Mouse (Mus musculus) midbrain, embryonic 15.5 days (tissue): ENCODE results near the gene Cib1. TPM values are rescaled to one million over a fixed set of nuclear protein-coding genes. Genes with fewer than 3 reads are reported as not detected.

Source experiments
- ATAC-seq: fragments of 200-750 bp; cut with Nextera tagmentation; replicated peaks from 2 replicates; pipeline ENCODE4 v1.8.0; 2017; ENCODE audit warnings: moderate TSS enrichment
- H3K27ac ChIP-seq: fragments of 300-500 bp; sonication (generic); 2 replicates; pipeline ENCODE4 v1.5.1; 2015; ENCODE audit warnings: mild to moderate bottlenecking, inconsistent platforms
- H3K27me3 ChIP-seq: fragments of 300-500 bp; sonication (generic); replicated peaks from 2 replicates; pipeline ENCODE4 v1.6.1; 2015; ENCODE audit warnings: inconsistent platforms
- H3K36me3 ChIP-seq: fragments of 300-500 bp; sonication (generic); replicated peaks from 2 replicates; pipeline ENCODE4 v1.6.1; 2015; ENCODE audit warnings: inconsistent platforms
- H3K4me1 ChIP-seq: fragments of 300-500 bp; sonication (generic); 2 replicates; pipeline ENCODE4 v1.6.1; 2015; ENCODE audit warnings: inconsistent platforms
- H3K4me2 ChIP-seq: fragments of 300-500 bp; sonication (generic); 2 replicates; pipeline ENCODE4 v1.6.1; 2015; ENCODE audit warnings: inconsistent platforms, mild to moderate bottlenecking, moderate library complexity
- H3K4me3 ChIP-seq: fragments of 300-500 bp; sonication (generic); 2 replicates; pipeline ENCODE4 v1.5.1; 2015; ENCODE audit warnings: mild to moderate bottlenecking, inconsistent platforms
- H3K9ac ChIP-seq: fragments of 300-500 bp; sonication (generic); 2 replicates; pipeline ENCODE4 v1.6.1; 2015; ENCODE audit warnings: mild to moderate bottlenecking, inconsistent platforms
- H3K9me3 ChIP-seq: fragments of 300-500 bp; sonication (generic); 2 replicates; pipeline ENCODE4 v1.6.1; 2016; ENCODE audit warnings: inconsistent platforms
- WGBS: fragments of 180-500 bp; shearing (Covaris S2); methylation state at CpG from one replicate; pipeline ENCODE4 v1.1.7; 2015; ENCODE audit warnings: mixed read lengths; 5-methylcytosine and 5-hydroxymethylcytosine counted together
- polyA plus RNA-seq: library from polyadenylated mRNA; unstranded; fragments of >200 nt; fragmentation: Nextera tagmentation; extraction: Ambion mirVana; gene quantifications from 2 replicates; pipeline ENCODE4 v1.2.1, GENCODE M21; 2015

Cib1 gene
- polyA plus RNA-seq, 1 experiment from 2014 or later: 29.7 TPM

- 26% methylated on average over 40 of the region's 40 CpGs for WGBS
- Histone ChIP-seq H3K9ac (peak within 1 kb of the TSS; percentile 79), H3K4me2 (peak within 1 kb of the TSS; percentile 80), H3K27ac (peak within 1 kb of the TSS; percentile 76), H3K4me1 (peaks cover 20% of the 10 kb centered on the region), H3K4me3 (peak within 1 kb of the TSS; percentile 91), H3K27me3 (peaks cover 34% of the 10 kb centered on the region), H3K36me3 (peaks cover 14% of the 10 kb centered on the region), H3K9me3 (no peaks in the 10 kb centered on the region)
- peak; percentile 91 for ATAC-seq
These were observed 28.2 kb upstream of the Cib1 start, which contains the start of gene Ngrn for GRCm38 (mm10) chr7:80260625-80261371. Gene Ngrn, plus strand, starts transcription at chr7:80261215.

DNA sequence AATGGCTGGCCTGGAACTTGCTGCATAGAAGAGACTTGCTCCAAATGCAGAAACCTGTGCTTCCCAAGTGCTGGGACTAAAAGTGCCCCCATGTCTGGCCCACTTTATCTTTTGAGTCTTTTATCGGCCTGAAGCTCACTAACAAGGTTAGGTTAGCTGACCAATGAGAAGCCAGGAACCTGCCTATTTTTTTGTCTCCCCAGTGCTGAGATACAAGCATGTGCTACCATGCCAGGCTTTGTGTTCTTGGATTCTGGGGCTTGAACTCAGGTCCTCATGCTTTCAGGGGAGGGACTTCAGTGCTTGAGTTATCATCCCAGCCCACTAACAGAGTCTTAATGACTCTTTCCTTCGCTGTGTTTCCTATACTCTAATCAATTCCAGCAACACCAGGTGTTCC, 25.1 kb upstream of the Cib1 start:
- no peak for ATAC-seq
- WGBS: 74% methylated on average over 2 of the region's 2 CpGs
- no peak overlapping the region for H3K27ac ChIP-seq

DNA sequence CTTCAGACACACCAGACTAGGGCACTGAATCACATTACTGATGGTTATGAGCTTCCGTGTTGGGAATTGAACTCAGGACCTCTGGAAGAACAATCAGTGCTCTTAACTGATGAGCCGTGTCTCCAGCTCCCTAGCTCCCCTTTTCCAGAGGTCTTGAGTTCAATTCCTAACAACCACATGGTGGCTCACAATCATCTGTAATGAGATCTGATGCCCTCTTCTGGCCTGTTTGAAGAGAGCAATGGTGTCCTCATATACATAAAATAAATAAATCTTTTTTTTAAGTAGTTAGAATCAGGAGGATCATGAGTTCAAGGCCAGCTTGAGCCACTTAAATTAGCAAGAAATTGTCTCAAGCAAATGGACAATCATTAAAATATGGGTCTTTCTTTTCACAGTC, 23.4 kb upstream of the Cib1 start:
- H3K9ac ChIP-seq: no peak overlapping the region
- ATAC-seq: no peak
- H3K4me2 ChIP-seq: no peak overlapping the region
- no peak overlapping the region for H3K4me3 ChIP-seq
- no peak overlapping the region for H3K27ac ChIP-seq
- no peaks in the 10 kb centered on the region for H3K9me3 ChIP-seq
- peaks cover 43% of the 10 kb centered on the region for H3K27me3 ChIP-seq
- peaks cover 5% of the 10 kb centered on the region; the same call in 1 of the 2 replicates for H3K4me1 ChIP-seq
- 81% methylated on average over 2 of the region's 2 CpGs for WGBS
- no peaks in the 10 kb centered on the region for H3K36me3 ChIP-seq

More for the DNA sequence above, 25.1 kb upstream of the Cib1 start:
- H3K4me2 ChIP-seq: no peak overlapping the region
- H3K4me1 ChIP-seq: peaks cover 15% of the 10 kb centered on the region
- H3K36me3 ChIP-seq: no peaks in the 10 kb centered on the region
- no peak overlapping the region for H3K9ac ChIP-seq
- H3K9me3 ChIP-seq: no peaks in the 10 kb centered on the region
- no peak overlapping the region for H3K4me3 ChIP-seq
- H3K27me3 ChIP-seq: peaks cover 43% of the 10 kb centered on the region

DNA sequence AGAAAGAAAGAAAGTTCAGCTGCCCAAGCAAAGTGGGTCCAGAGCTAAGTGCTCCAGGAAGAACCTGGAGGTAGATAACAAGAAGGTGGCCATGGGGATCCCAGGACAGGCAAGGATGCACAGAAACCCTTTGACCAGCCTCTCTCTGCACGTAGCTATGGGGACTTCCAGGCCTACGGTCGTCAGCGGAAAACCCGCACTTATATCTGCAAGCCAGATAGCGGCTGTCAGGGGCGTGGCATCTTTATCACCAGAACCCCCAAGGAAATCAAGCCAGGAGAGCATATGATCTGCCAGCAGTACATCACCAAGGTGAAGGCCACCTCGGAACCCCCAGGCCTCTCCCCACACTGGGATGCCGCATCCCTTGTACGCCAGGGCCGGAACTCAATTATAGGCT, 20.3 kb upstream of the Cib1 start:
- ATAC-seq: no peak

GRCm38 (mm10) chr7:80252437-80252836, 19.8 kb upstream of the Cib1 start:
- Histone ChIP-seq H3K4me3 (no peak overlapping the region), H3K4me2 (no peak overlapping the region), H3K27me3 (peaks cover 18% of the 10 kb centered on the region), H3K9me3 (no peaks in the 10 kb centered on the region), H3K27ac (no peak overlapping the region), H3K9ac (no peak overlapping the region), H3K4me1 (no peaks in the 10 kb centered on the region), H3K36me3 (no peaks in the 10 kb centered on the region)
- ATAC-seq: no peak
- WGBS: 83% methylated on average over 7 of the region's 7 CpGs

More for the DNA sequence above, 20.3 kb upstream of the Cib1 start:
- Histone ChIP-seq H3K4me3 (no peak overlapping the region), H3K36me3 (no peaks in the 10 kb centered on the region), H3K27ac (no peak overlapping the region), H3K4me1 (no peaks in the 10 kb centered on the region), H3K27me3 (peaks cover 21% of the 10 kb centered on the region), H3K9me3 (no peaks in the 10 kb centered on the region), H3K9ac (no peak overlapping the region), H3K4me2 (no peak overlapping the region)
- 88% methylated on average over 11 of the region's 11 CpGs for WGBS

DNA sequence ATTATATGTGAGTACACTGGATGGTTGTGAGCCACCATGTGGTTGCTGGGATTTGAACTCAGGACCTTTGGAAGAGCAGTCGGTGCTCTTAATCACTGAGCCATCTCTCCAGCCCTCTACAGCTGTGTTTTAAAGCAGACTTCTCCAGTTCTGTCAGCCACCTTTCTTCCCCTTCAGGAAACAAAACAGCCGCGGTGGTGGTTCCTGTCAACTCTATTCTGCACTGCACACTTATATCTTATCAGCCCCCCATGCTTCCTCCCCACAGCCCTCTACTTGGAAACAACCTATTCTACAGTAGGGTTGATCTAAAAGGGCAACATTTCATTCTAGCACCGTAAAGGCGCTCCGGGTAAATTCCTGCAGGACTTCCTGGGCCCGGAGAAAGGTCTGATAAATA, 14.2 kb upstream of the Cib1 start:
- Histone ChIP-seq H3K4me3 (peak overlapping the region; percentile 54), H3K36me3 (no peaks in the 10 kb centered on the region), H3K27ac (peak overlapping the region; percentile 86), H3K9me3 (no peaks in the 10 kb centered on the region), H3K27me3 (no peaks in the 10 kb centered on the region), H3K4me1 (no peaks in the 10 kb centered on the region), H3K4me2 (peak overlapping the region; percentile 57), H3K9ac (peak overlapping the region; percentile 62)
- no peak for ATAC-seq
- 63% methylated on average over 7 of the region's 7 CpGs for WGBS

- H3K27ac ChIP-seq: peak within 1 kb of the TSS; percentile 86
- H3K36me3 ChIP-seq: no peaks in the 10 kb centered on the region
- no peaks in the 10 kb centered on the region for H3K9me3 ChIP-seq
- peak within 1 kb of the TSS; percentile 57 for H3K4me2 ChIP-seq
- WGBS: under 1% methylated on average over 48 of the region's 48 CpGs
- H3K4me3 ChIP-seq: peak within 1 kb of the TSS; percentile 54
- H3K9ac ChIP-seq: peak within 1 kb of the TSS; percentile 62
- no peaks in the 10 kb centered on the region for H3K27me3 ChIP-seq
- peak; percentile 98 for ATAC-seq
- H3K4me1 ChIP-seq: no peaks in the 10 kb centered on the region
These were observed 13.6 kb upstream of the Cib1 start, which contains the start of gene Ttll13 for GRCm38 (mm10) chr7:80246148-80246721. Gene Ttll13, plus strand, starts transcription at chr7:80246376.

DNA sequence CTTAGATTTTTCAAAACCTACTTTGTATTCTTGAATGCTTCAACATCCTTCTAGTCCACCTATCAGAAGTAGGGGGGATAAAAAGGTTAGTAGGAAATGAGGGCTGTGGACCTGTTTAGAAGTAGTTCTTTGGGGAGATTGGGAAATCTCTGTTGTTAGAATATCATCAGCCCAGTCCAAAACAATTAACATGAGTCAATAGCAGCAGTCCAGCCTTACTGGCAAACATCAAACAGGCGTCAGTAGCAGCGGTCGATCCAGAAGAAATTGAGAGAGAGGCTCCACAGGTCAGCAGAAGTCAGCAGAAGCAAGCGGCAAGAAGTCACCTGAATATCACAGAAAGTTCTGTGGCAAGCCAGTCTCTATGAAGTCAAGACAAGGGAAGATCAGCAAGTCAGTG, 12.2 kb upstream of the Cib1 start:
- no peak for ATAC-seq
- H3K27me3 ChIP-seq: no peaks in the 10 kb centered on the region
- no peak overlapping the region for H3K4me2 ChIP-seq
- no peak overlapping the region for H3K4me3 ChIP-seq
- no peaks in the 10 kb centered on the region for H3K9me3 ChIP-seq
- no peaks in the 10 kb centered on the region for H3K4me1 ChIP-seq
- H3K36me3 ChIP-seq: 0 out of 2 replicates have a peak, but pooled peaks cover 6% of the 10 kb centered on the region
- no peak overlapping the region for H3K9ac ChIP-seq
- 90% methylated on average over 4 of the region's 4 CpGs for WGBS
- no peak overlapping the region for H3K27ac ChIP-seq

GRCm38 (mm10) chr7:80241661-80242060, 9.0 kb upstream of the Cib1 start:
- 0 out of 2 replicates have a peak, but pooled peaks cover 14% of the 10 kb centered on the region for H3K36me3 ChIP-seq
- H3K9ac ChIP-seq: no peak overlapping the region
- H3K27me3 ChIP-seq: no peaks in the 10 kb centered on the region
- no peak for ATAC-seq
- no peaks in the 10 kb centered on the region for H3K4me1 ChIP-seq
- H3K27ac ChIP-seq: no peak overlapping the region
- H3K4me2 ChIP-seq: no peak overlapping the region
- H3K9me3 ChIP-seq: no peaks in the 10 kb centered on the region
- 91% methylated on average over 4 of the region's 4 CpGs for WGBS
- H3K4me3 ChIP-seq: no peak overlapping the region

- Histone ChIP-seq H3K27me3 (no peaks in the 10 kb centered on the region), H3K4me1 (peaks cover 15% of the 10 kb centered on the region), H3K27ac (no peak overlapping the region), H3K36me3 (0 out of 2 replicates have a peak, but pooled peaks cover 14% of the 10 kb centered on the region), H3K9me3 (no peaks in the 10 kb centered on the region), H3K4me3 (no peak overlapping the region), H3K4me2 (no peak overlapping the region), H3K9ac (no peak overlapping the region)
- no peak for ATAC-seq
- 90% methylated on average over 10 of the region's 10 CpGs for WGBS
These were observed 5.9 kb upstream of the Cib1 start for GRCm38 (mm10) chr7:80238542-80238941.

- 0 out of 2 replicates have a peak, but pooled peaks cover 7% of the 10 kb centered on the region for H3K27me3 ChIP-seq
- H3K9me3 ChIP-seq: no peaks in the 10 kb centered on the region
- H3K4me2 ChIP-seq: peak overlapping the region; percentile 84
- H3K4me1 ChIP-seq: peaks cover 28% of the 10 kb centered on the region
- H3K36me3 ChIP-seq: 0 out of 2 replicates have a peak, but pooled peaks cover 4% of the 10 kb centered on the region
- peak overlapping the region; percentile 14; the same call in 1 of the 2 replicates for H3K9ac ChIP-seq
- WGBS: 65% methylated on average over 9 of the region's 9 CpGs
- ATAC-seq: no peak
- peak overlapping the region; percentile 88; the same call in 1 of the 2 replicates for H3K4me3 ChIP-seq
- no peak overlapping the region for H3K27ac ChIP-seq
These were observed 1.2 kb upstream of the Cib1 start for GRCm38 (mm10) chr7:80233799-80234198.

GRCm38 (mm10) chr7:80231971-80232488, 583 bp downstream of the Cib1 start:
- Histone ChIP-seq H3K27me3 (0 out of 2 replicates have a peak, but pooled peaks cover 7% of the 10 kb centered on the region), H3K4me3 (peak overlapping the region; percentile 88), H3K9ac (peak overlapping the region; percentile 50), H3K4me1 (peaks cover 28% of the 10 kb centered on the region), H3K27ac (no peak overlapping the region), H3K36me3 (peaks cover 3% of the 10 kb centered on the region; the same call in 1 of the 2 replicates), H3K4me2 (peak overlapping the region; percentile 84), H3K9me3 (no peaks in the 10 kb centered on the region)
- WGBS: 2% methylated on average over 29 of the region's 29 CpGs
- peak; percentile 41; the same call in 1 of the 2 replicates for ATAC-seq
